Mouse (Mus musculus): ENCODE measurements around the gene Lrch4.

DNA sequence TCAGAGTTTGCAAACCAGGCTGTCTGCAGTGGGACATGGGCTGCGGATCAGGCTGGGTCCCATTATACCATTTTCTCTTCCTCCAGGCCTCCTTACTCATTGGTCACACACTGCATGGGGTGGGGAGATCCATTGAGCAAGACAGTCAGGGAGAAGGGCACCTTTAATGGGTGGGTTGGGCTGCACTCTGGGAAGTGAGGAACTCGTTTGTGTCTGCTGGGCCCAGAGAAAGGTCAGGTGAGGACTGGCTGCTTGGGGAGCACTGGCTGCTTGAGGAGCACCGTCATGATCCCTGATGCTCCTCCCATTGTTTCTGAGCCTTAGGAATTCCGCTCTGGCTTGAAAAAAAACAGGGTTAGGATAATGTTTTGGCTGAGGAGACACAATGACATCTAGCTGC lies 14.0 kb downstream of the Lrch4 start:
- TF ChIP-seq POLR2A (IDR thresholded peaks at IDR 0.05; ENCODE audit: control insufficient read depth, extremely low read depth, insufficient read depth, low read length, poor library complexity), result no peak
- no peak for TF ChIP-seq CTCF (IDR thresholded peaks at IDR 0.05; ENCODE audit: borderline replicate concordance, control insufficient read depth, extremely low read depth, insufficient read depth, low read length, poor library complexity)
